Mouse (Mus musculus): ENCODE results near the gene Fam45a. TPM values are rescaled to one million over a fixed set of nuclear protein-coding genes. Genes with fewer than 3 reads are reported as not detected.

Gene Fam45a
- polyA plus RNA-seq, 1 experiment from 2014 or later = 32.4 TPM

GRCm38 (mm10) chr19:60790551-60791161, 20.7 kb upstream of the Fam45a start, which contains the start of gene Eif3a:
Gene Eif3a (minus strand): TSS chr19:60790658.
- Histone ChIP-seq H3K4me3 (ENCODE audit: low read length) (peak within 1 kb of the TSS; percentile 99), H3K27ac (ENCODE audit: low read depth, low read length) (peak within 1 kb of the TSS; percentile 91), H3K9ac (ENCODE audit: low read depth, low read length) (peak within 1 kb of the TSS; percentile 100), H3K36me3 (ENCODE audit: control insufficient read depth, insufficient read depth, low read length) (0 out of 2 replicates have a peak, but pooled peaks cover 2% of the 10 kb centered on the region), H3K27me3 (ENCODE audit: control insufficient read depth, insufficient read depth, low read length) (no peaks in the 10 kb centered on the region), H3K4me2 (replicated peaks; ENCODE audit: low read depth, low read length) (peak within 1 kb of the TSS; percentile 74), H3K4me1 (ENCODE audit: control insufficient read depth, insufficient read depth, low read length) (peaks cover 14% of the 10 kb centered on the region), H3K9me3 (ENCODE audit: control insufficient read depth, low read length) (no peaks in the 10 kb centered on the region)
- WGBS = 0% methylated on average over 51 of the region's 57 CpGs
- ATAC-seq (ENCODE audit: low FRiP score, low TSS enrichment) = peak; percentile 96

- peak overlapping the region; percentile 100 for H3K9ac ChIP-seq (ENCODE audit: low read depth, low read length)
- no peaks in the 10 kb centered on the region for H3K9me3 ChIP-seq (ENCODE audit: control insufficient read depth, low read length)
- peak overlapping the region; percentile 74 for H3K4me2 ChIP-seq (replicated peaks; ENCODE audit: low read depth, low read length)
- no peaks in the 10 kb centered on the region for H3K27me3 ChIP-seq (ENCODE audit: control insufficient read depth, insufficient read depth, low read length)
- H3K4me3 ChIP-seq (ENCODE audit: low read length) = peak overlapping the region; percentile 99
- H3K36me3 ChIP-seq (ENCODE audit: control insufficient read depth, insufficient read depth, low read length) = 0 out of 2 replicates have a peak, but pooled peaks cover 2% of the 10 kb centered on the region
- ATAC-seq (ENCODE audit: low FRiP score, low TSS enrichment) = no peak
- WGBS = 14% methylated on average over 9 of the region's 9 CpGs
- H3K4me1 ChIP-seq (ENCODE audit: control insufficient read depth, insufficient read depth, low read length) = peaks cover 12% of the 10 kb centered on the region
- peak overlapping the region; percentile 91 for H3K27ac ChIP-seq (ENCODE audit: low read depth, low read length)
These were observed 20.2 kb upstream of the Fam45a start for GRCm38 (mm10) chr19:60791164-60791563.

- Histone ChIP-seq H3K4me3 (ENCODE audit: low read length) (no peak overlapping the region), H3K9me3 (ENCODE audit: control insufficient read depth, low read length) (no peaks in the 10 kb centered on the region), H3K4me2 (replicated peaks; ENCODE audit: low read depth, low read length) (no peak overlapping the region), H3K36me3 (ENCODE audit: control insufficient read depth, insufficient read depth, low read length) (no peaks in the 10 kb centered on the region), H3K4me1 (ENCODE audit: control insufficient read depth, insufficient read depth, low read length) (0 out of 2 replicates have a peak, but pooled peaks cover 2% of the 10 kb centered on the region), H3K9ac (ENCODE audit: low read depth, low read length) (no peak overlapping the region), H3K27ac (ENCODE audit: low read depth, low read length) (no peak overlapping the region), H3K27me3 (ENCODE audit: control insufficient read depth, insufficient read depth, low read length) (no peaks in the 10 kb centered on the region)
- no peak for ATAC-seq (ENCODE audit: low FRiP score, low TSS enrichment)
- 85% methylated on average over 2 of the region's 2 CpGs for WGBS
These were observed 18.1 kb upstream of the Fam45a start for GRCm38 (mm10) chr19:60793170-60793707.

GRCm38 (mm10) chr19:60795244-60795643, 16.1 kb upstream of the Fam45a start:
- Histone ChIP-seq H3K4me1 (ENCODE audit: control insufficient read depth, insufficient read depth, low read length) (no peaks in the 10 kb centered on the region), H3K4me2 (replicated peaks; ENCODE audit: low read depth, low read length) (no peak overlapping the region), H3K9me3 (ENCODE audit: control insufficient read depth, low read length) (no peaks in the 10 kb centered on the region), H3K27me3 (ENCODE audit: control insufficient read depth, insufficient read depth, low read length) (no peaks in the 10 kb centered on the region), H3K9ac (ENCODE audit: low read depth, low read length) (no peak overlapping the region), H3K27ac (ENCODE audit: low read depth, low read length) (no peak overlapping the region), H3K4me3 (ENCODE audit: low read length) (no peak overlapping the region), H3K36me3 (ENCODE audit: control insufficient read depth, insufficient read depth, low read length) (no peaks in the 10 kb centered on the region)
- WGBS = 98% methylated on average over 2 of the region's 2 CpGs
- ATAC-seq (ENCODE audit: low FRiP score, low TSS enrichment) = no peak

- ATAC-seq (ENCODE audit: low FRiP score, low TSS enrichment) = no peak
- no peaks in the 10 kb centered on the region for H3K27me3 ChIP-seq (ENCODE audit: control insufficient read depth, insufficient read depth, low read length)
- H3K9me3 ChIP-seq (ENCODE audit: control insufficient read depth, low read length) = no peaks in the 10 kb centered on the region
- H3K9ac ChIP-seq (ENCODE audit: low read depth, low read length) = no peak overlapping the region
- 93% methylated on average over 2 of the region's 2 CpGs for WGBS
- no peak overlapping the region for H3K27ac ChIP-seq (ENCODE audit: low read depth, low read length)
- no peaks in the 10 kb centered on the region for H3K4me1 ChIP-seq (ENCODE audit: control insufficient read depth, insufficient read depth, low read length)
- no peaks in the 10 kb centered on the region for H3K36me3 ChIP-seq (ENCODE audit: control insufficient read depth, insufficient read depth, low read length)
- H3K4me3 ChIP-seq (ENCODE audit: low read length) = no peak overlapping the region
- H3K4me2 ChIP-seq (replicated peaks; ENCODE audit: low read depth, low read length) = no peak overlapping the region
These were observed 14.0 kb upstream of the Fam45a start for GRCm38 (mm10) chr19:60797415-60797814.

GRCm38 (mm10) chr19:60799867-60800569, 11.4 kb upstream of the Fam45a start:
- no peak for ATAC-seq (ENCODE audit: low FRiP score, low TSS enrichment)
- H3K27ac ChIP-seq (ENCODE audit: low read depth, low read length) = no peak overlapping the region
- H3K4me2 ChIP-seq (replicated peaks; ENCODE audit: low read depth, low read length) = no peak overlapping the region
- no peaks in the 10 kb centered on the region for H3K36me3 ChIP-seq (ENCODE audit: control insufficient read depth, insufficient read depth, low read length)
- H3K4me3 ChIP-seq (ENCODE audit: low read length) = no peak overlapping the region
- H3K9me3 ChIP-seq (ENCODE audit: control insufficient read depth, low read length) = no peaks in the 10 kb centered on the region
- no peaks in the 10 kb centered on the region for H3K4me1 ChIP-seq (ENCODE audit: control insufficient read depth, insufficient read depth, low read length)
- 81% methylated on average over 7 of the region's 7 CpGs for WGBS
- no peak overlapping the region for H3K9ac ChIP-seq (ENCODE audit: low read depth, low read length)
- H3K27me3 ChIP-seq (ENCODE audit: control insufficient read depth, insufficient read depth, low read length) = no peaks in the 10 kb centered on the region

- Histone ChIP-seq H3K4me3 (ENCODE audit: low read length) (no peak overlapping the region), H3K4me1 (ENCODE audit: control insufficient read depth, insufficient read depth, low read length) (no peaks in the 10 kb centered on the region), H3K9ac (ENCODE audit: low read depth, low read length) (no peak overlapping the region), H3K9me3 (ENCODE audit: control insufficient read depth, low read length) (no peaks in the 10 kb centered on the region), H3K36me3 (ENCODE audit: control insufficient read depth, insufficient read depth, low read length) (no peaks in the 10 kb centered on the region), H3K27me3 (ENCODE audit: control insufficient read depth, insufficient read depth, low read length) (no peaks in the 10 kb centered on the region), H3K4me2 (replicated peaks; ENCODE audit: low read depth, low read length) (no peak overlapping the region), H3K27ac (ENCODE audit: low read depth, low read length) (no peak overlapping the region)
- no peak for ATAC-seq (ENCODE audit: low FRiP score, low TSS enrichment)
- WGBS = 67% methylated on average over 2 of the region's 2 CpGs
These were observed 6.5 kb upstream of the Fam45a start for GRCm38 (mm10) chr19:60804903-60805302.

GRCm38 (mm10) chr19:60809927-60810326, 1.5 kb upstream of the Fam45a start:
- H3K4me1 ChIP-seq (ENCODE audit: control insufficient read depth, insufficient read depth, low read length) = peaks cover 10% of the 10 kb centered on the region
- ATAC-seq (ENCODE audit: low FRiP score, low TSS enrichment) = no peak
- no peak overlapping the region for H3K4me3 ChIP-seq (ENCODE audit: low read length)
- H3K4me2 ChIP-seq (replicated peaks; ENCODE audit: low read depth, low read length) = no peak overlapping the region
- no peak overlapping the region for H3K27ac ChIP-seq (ENCODE audit: low read depth, low read length)
- H3K9ac ChIP-seq (ENCODE audit: low read depth, low read length) = no peak overlapping the region
- no peaks in the 10 kb centered on the region for H3K9me3 ChIP-seq (ENCODE audit: control insufficient read depth, low read length)
- peaks cover 3% of the 10 kb centered on the region; the same call in 1 of the 2 replicates for H3K36me3 ChIP-seq (ENCODE audit: control insufficient read depth, insufficient read depth, low read length)
- no peaks in the 10 kb centered on the region for H3K27me3 ChIP-seq (ENCODE audit: control insufficient read depth, insufficient read depth, low read length)
- 92% methylated on average over 2 of the region's 2 CpGs for WGBS

- no peak overlapping the region for H3K27ac ChIP-seq (ENCODE audit: low read depth, low read length)
- WGBS = 24% methylated on average over 10 of the region's 10 CpGs
These were observed 628 bp downstream of the Fam45a start for GRCm38 (mm10) chr19:60812036-60812389.

More at GRCm38 (mm10) chr19:60812036-60812389, 628 bp downstream of the Fam45a start:
- no peaks in the 10 kb centered on the region for H3K9me3 ChIP-seq (ENCODE audit: control insufficient read depth, low read length)
- no peaks in the 10 kb centered on the region for H3K27me3 ChIP-seq (ENCODE audit: control insufficient read depth, insufficient read depth, low read length)
- peaks cover 18% of the 10 kb centered on the region for H3K36me3 ChIP-seq (ENCODE audit: control insufficient read depth, insufficient read depth, low read length)
- H3K4me3 ChIP-seq (ENCODE audit: low read length) = peak overlapping the region; percentile 83
- H3K4me1 ChIP-seq (ENCODE audit: control insufficient read depth, insufficient read depth, low read length) = peaks cover 10% of the 10 kb centered on the region
- peak overlapping the region; percentile 75 for H3K4me2 ChIP-seq (replicated peaks; ENCODE audit: low read depth, low read length)
- no peak for ATAC-seq (ENCODE audit: low FRiP score, low TSS enrichment)
- peak overlapping the region; percentile 84 for H3K9ac ChIP-seq (ENCODE audit: low read depth, low read length)

All from kidney, embryonic 14.5 days (tissue).